Mouse (Mus musculus) kidney, postnatal 36 days (tissue): ENCODE measurements around the gene Bet1l.
A peak's percentile ranks its signal among the peaks of the same experiment; 100 is the strongest.

ENCODE experiments used
- DNase-seq, 2 experiments: peaks; one replicate each; pipeline ENCODE4 v3.0.0; 2021 to 2022; ENCODE audit warnings: mixed read lengths in 2 of 2

Bet1l gene

GRCm38 (mm10) chr7:140856785-140857549 lies 410 bp downstream of the Bet1l start, which contains the start of gene Ric8a:
Gene Ric8a (plus strand): TSS chr7:140856957.
- DNase-seq, result peak; percentile 93 to 94

GRCm38 (mm10) chr7:140855860-140856784 lies 1.3 kb downstream of the Bet1l start, which contains the start of gene Gm45785:
Gene Gm45785 (minus strand): TSS chr7:140856331.
- peak; percentile 89 to 95 for DNase-seq

- DNase-seq, result no peak
These were observed 2.2 kb downstream of the Bet1l start for GRCm38 (mm10) chr7:140855181-140855580.

- DNase-seq, result no peak
These were observed 2.9 kb downstream of the Bet1l start for GRCm38 (mm10) chr7:140854483-140854882.

- peak; percentile 51 to 79 for DNase-seq
These were observed 4.0 kb downstream of the Bet1l start for GRCm38 (mm10) chr7:140853386-140853785.

GRCm38 (mm10) chr7:140851916-140852315 lies 5.5 kb downstream of the Bet1l start:
- no peak for DNase-seq

GRCm38 (mm10) chr7:140848591-140848990 lies 8.8 kb downstream of the Bet1l start:
- DNase-seq, result no peak

- peak; percentile 69 to 82 for DNase-seq
These were observed 9.4 kb downstream of the Bet1l start, which contains the start of gene Odf3 for GRCm38 (mm10) chr7:140847755-140848580. Gene Odf3 (plus strand): TSS chr7:140847805.

GRCm38 (mm10) chr7:140846676-140847075 lies 10.7 kb downstream of the Bet1l start:
- DNase-seq, result no peak

GRCm38 (mm10) chr7:140845683-140846082 lies 11.7 kb downstream of the Bet1l start:
- DNase-seq, result no peak

GRCm38 (mm10) chr7:140844905-140845665 lies 12.3 kb downstream of the Bet1l start, which contains the start of gene Scgb1c1:
Gene Scgb1c1 (plus strand): TSS chr7:140845547.
- peak; percentile 82 to 97 for DNase-seq

GRCm38 (mm10) chr7:140843806-140844205 lies 13.6 kb downstream of the Bet1l start:
- DNase-seq, result no peak

GRCm38 (mm10) chr7:140840750-140841735 lies 16.3 kb downstream of the Bet1l start:
- DNase-seq, result no peak

- no peak for DNase-seq
These were observed 17.8 kb downstream of the Bet1l start for GRCm38 (mm10) chr7:140839556-140839955.

- DNase-seq, result no peak
These were observed 20.9 kb downstream of the Bet1l start for GRCm38 (mm10) chr7:140836243-140837115.

GRCm38 (mm10) chr7:140835758-140836087 lies 21.7 kb downstream of the Bet1l start:
- DNase-seq, result no peak

GRCm38 (mm10) chr7:140834968-140835757 lies 22.2 kb downstream of the Bet1l start, which contains the start of gene Urah:
Gene Urah (plus strand): TSS chr7:140835018.
- DNase-seq, result peak; percentile 36 to 57

GRCm38 (mm10) chr7:140833341-140833740 lies 24.0 kb downstream of the Bet1l start:
- no peak for DNase-seq
